Mouse (Mus musculus): Measurements from ENCODE around the gene Ano1. TPM values are rescaled to one million over a fixed set of nuclear protein-coding genes. Genes with fewer than 3 reads are reported as not detected.

Gene Ano1
- polyA plus RNA-seq, 2 experiments, result 1.4 to 1.5 TPM

DNA sequence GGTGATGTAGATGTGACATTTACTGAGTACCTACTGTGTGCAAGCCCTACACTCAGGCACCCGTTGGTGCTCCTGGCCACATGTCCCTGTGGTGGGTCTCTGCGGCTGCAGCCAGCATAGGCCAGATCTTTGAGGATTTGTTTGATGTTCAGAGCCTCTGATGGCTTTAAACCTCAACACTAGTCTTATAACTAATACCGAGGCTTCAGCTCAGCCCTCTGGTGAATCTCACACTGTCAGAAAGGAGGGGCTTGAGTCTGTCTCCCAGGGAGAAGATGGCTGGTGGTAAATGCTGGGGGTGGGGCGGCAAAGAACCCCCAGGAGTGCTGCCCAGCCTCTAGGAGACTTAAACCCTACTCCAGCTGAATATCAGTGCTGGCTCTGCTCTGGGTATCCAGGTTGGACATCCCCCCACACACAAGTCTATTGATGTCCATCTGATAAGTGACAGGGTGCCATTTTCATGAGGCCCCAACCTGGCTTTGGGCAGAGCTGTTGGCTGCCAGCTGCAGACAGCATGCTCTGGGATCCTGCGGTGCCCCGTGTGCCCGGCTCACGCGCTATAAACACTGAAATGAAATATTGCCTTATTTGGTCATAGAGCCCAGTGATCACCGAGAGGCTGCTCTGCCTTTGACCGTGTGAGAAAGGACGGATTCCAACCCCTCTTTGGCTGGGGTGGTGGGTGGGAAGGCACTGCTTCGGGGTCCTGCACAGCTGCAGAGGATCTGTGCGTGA, 1.3 kb upstream of the Ano1 start:
- ATAC-seq (ENCODE audit: insufficient read depth), result no peak
- no peak for DNase-seq (ENCODE audit: low read depth in 3 of 3, low spot score in 3 of 3)
- TF ChIP-seq EP300 (IDR thresholded peaks at IDR 0.05; ENCODE audit: low read depth) (no peak), CTCF (IDR thresholded peaks at IDR 0.05; ENCODE audit: low read depth) (no peak)
- H3K27me3 ChIP-seq (ENCODE audit: control insufficient read depth, insufficient read depth, low read length), result no peaks in the 10 kb centered on the region
- H3K9ac ChIP-seq (replicated peaks), result no peak overlapping the region
- H3K4me2 ChIP-seq (ENCODE audit: low read depth), result no peak overlapping the region
- H3K9me3 ChIP-seq (ENCODE audit: control insufficient read depth, low read length), result no peaks in the 10 kb centered on the region
- H3K4me3 ChIP-seq (ENCODE audit: insufficient read depth in 1 of 2, low read depth in 2 of 2, low read length in 2 of 2), result no peak overlapping the region
- H3K36me3 ChIP-seq (replicated peaks; ENCODE audit: control insufficient read depth, insufficient read depth, low read depth), result no peaks in the 10 kb centered on the region
- H3K27ac ChIP-seq, result no peak overlapping the region
- WGBS (ENCODE audit: insufficient replicate concordance), result 71% methylated on average over 14 of the region's 14 CpGs
- peaks cover 18 to 36% of the 10 kb centered on the region in 2 experiments for H3K4me1 ChIP-seq (replicated peaks; ENCODE audit: control insufficient read depth in 2 of 2, insufficient read depth in 2 of 2, low read length in 1 of 2)

DNA sequence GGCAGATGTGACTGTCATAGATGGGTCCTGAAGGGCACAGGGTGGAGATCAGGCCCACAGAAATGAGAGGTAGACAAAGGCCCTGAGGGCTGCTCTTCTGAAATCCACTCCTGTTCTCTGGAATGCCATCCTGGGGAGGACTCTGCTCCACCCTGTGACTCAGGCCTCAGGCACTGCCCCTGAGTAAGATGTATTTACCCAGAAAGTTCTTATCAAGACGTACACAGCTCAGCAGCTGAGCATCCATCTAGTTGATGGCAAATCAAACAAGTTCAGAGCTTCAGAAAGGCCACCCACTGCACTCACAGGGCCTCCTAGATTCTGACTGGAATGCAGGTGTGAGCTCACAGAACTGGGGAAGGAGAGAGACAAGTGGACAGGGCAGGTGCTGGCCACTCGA, 4.0 kb downstream of the Ano1 start:
- peak overlapping the region; percentile 52 for H3K4me2 ChIP-seq (ENCODE audit: low read depth)
- peak; percentile 52 to 69 (median 59) for DNase-seq (ENCODE audit: low read depth in 3 of 3, low spot score in 3 of 3)
- peaks cover 29 to 43% of the 10 kb centered on the region in 2 experiments for H3K4me1 ChIP-seq (replicated peaks; ENCODE audit: control insufficient read depth in 2 of 2, insufficient read depth in 2 of 2, low read length in 1 of 2)

DNA sequence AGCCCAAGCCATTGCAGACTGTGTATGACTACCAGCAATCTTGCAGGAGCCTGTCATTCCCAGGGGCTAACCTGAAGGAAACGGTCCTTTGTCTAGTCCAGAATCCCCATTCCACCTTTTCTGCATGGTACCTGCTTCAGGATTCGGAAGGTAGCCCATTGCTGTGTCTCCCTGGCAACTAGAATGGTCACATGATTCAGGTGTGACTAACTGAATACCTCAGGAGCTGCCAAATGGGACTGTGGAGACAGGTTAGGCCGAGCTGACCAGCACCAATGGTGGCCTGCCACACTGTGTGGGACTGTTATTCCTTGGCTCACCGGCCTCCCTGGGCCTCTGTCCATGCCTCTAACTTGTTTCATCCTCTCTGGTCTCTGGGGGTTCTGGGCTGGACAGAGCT, 5.3 kb downstream of the Ano1 start:
- Histone ChIP-seq H3K27ac (no peak overlapping the region), H3K36me3 (replicated peaks; ENCODE audit: control insufficient read depth, insufficient read depth, low read depth) (no peaks in the 10 kb centered on the region), H3K4me2 (ENCODE audit: low read depth) (no peak overlapping the region), H3K4me1 (replicated peaks; ENCODE audit: control insufficient read depth in 2 of 2, insufficient read depth in 2 of 2, low read length in 1 of 2) (peaks cover 29 to 40% of the 10 kb centered on the region in 2 experiments), H3K27me3 (ENCODE audit: control insufficient read depth, insufficient read depth, low read length) (no peaks in the 10 kb centered on the region), H3K9ac (replicated peaks) (no peak overlapping the region; the same call in 1 of the 2 replicates), H3K9me3 (ENCODE audit: control insufficient read depth, low read length) (no peaks in the 10 kb centered on the region), H3K4me3 (ENCODE audit: insufficient read depth in 1 of 2, low read depth in 2 of 2, low read length in 2 of 2) (no peak overlapping the region)
- no peak for TF ChIP-seq EP300 (IDR thresholded peaks at IDR 0.05; ENCODE audit: low read depth)
- no peak for TF ChIP-seq CTCF (IDR thresholded peaks at IDR 0.05; ENCODE audit: low read depth)
- ATAC-seq (ENCODE audit: insufficient read depth) (no peak), DNase-seq (ENCODE audit: low read depth in 3 of 3, low spot score in 3 of 3) (no peak)
- WGBS (ENCODE audit: insufficient replicate concordance), result 76% methylated on average over 4 of the region's 4 CpGs

More for the DNA sequence above, 4.0 kb downstream of the Ano1 start:
- Histone ChIP-seq H3K27ac (peak overlapping the region; percentile 90), H3K9ac (replicated peaks) (peak overlapping the region; percentile 59), H3K4me3 (ENCODE audit: insufficient read depth in 1 of 2, low read depth in 2 of 2, low read length in 2 of 2) (no peak overlapping the region), H3K27me3 (ENCODE audit: control insufficient read depth, insufficient read depth, low read length) (no peaks in the 10 kb centered on the region), H3K9me3 (ENCODE audit: control insufficient read depth, low read length) (no peaks in the 10 kb centered on the region), H3K36me3 (replicated peaks; ENCODE audit: control insufficient read depth, insufficient read depth, low read depth) (no peaks in the 10 kb centered on the region)
- ATAC-seq (ENCODE audit: insufficient read depth), result peak; percentile 92
- WGBS (ENCODE audit: insufficient replicate concordance), result 13% methylated on average over 2 of the region's 2 CpGs
- TF ChIP-seq CTCF (IDR thresholded peaks at IDR 0.05; ENCODE audit: low read depth), result no peak
- peak; percentile 61 for TF ChIP-seq EP300 (IDR thresholded peaks at IDR 0.05; ENCODE audit: low read depth)

DNA sequence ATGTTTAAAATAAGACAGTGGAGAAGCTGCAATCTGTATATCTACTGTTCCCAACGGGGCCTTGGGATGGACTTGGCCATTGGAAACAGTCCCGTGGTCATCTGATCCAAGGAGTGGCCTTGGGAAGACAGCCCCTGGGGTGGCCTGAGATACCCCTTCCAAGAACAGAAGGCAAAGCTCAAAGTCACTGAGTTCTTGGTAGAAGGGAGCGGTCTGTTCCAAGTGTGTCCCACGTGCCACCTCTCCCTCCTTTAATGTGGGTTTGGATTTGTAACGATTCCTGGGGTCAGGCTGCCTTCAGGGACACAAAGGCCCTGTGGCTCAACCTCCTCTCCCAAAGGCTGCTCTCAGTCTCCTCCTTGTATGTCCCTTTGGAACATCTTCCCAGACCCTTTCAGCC, 7.9 kb downstream of the Ano1 start:
- H3K9ac ChIP-seq (replicated peaks), result no peak overlapping the region
- H3K4me3 ChIP-seq (ENCODE audit: insufficient read depth in 1 of 2, low read depth in 2 of 2, low read length in 2 of 2), result no peak overlapping the region
- no peak for DNase-seq (ENCODE audit: low read depth in 3 of 3, low spot score in 3 of 3)
- H3K36me3 ChIP-seq (replicated peaks; ENCODE audit: control insufficient read depth, insufficient read depth, low read depth), result no peaks in the 10 kb centered on the region
- H3K4me2 ChIP-seq (ENCODE audit: low read depth), result no peak overlapping the region
- WGBS (ENCODE audit: insufficient replicate concordance), result 69% methylated on average over 5 of the region's 5 CpGs
- H3K27me3 ChIP-seq (ENCODE audit: control insufficient read depth, insufficient read depth, low read length), result no peaks in the 10 kb centered on the region
- TF ChIP-seq EP300 (IDR thresholded peaks at IDR 0.05; ENCODE audit: low read depth), result no peak
- no peak for TF ChIP-seq CTCF (IDR thresholded peaks at IDR 0.05; ENCODE audit: low read depth)
- H3K27ac ChIP-seq, result no peak overlapping the region
- peaks cover 30 to 35% of the 10 kb centered on the region in 2 experiments for H3K4me1 ChIP-seq (replicated peaks; ENCODE audit: control insufficient read depth in 2 of 2, insufficient read depth in 2 of 2, low read length in 1 of 2)
- no peaks in the 10 kb centered on the region for H3K9me3 ChIP-seq (ENCODE audit: control insufficient read depth, low read length)
- no peak for ATAC-seq (ENCODE audit: insufficient read depth)

DNA sequence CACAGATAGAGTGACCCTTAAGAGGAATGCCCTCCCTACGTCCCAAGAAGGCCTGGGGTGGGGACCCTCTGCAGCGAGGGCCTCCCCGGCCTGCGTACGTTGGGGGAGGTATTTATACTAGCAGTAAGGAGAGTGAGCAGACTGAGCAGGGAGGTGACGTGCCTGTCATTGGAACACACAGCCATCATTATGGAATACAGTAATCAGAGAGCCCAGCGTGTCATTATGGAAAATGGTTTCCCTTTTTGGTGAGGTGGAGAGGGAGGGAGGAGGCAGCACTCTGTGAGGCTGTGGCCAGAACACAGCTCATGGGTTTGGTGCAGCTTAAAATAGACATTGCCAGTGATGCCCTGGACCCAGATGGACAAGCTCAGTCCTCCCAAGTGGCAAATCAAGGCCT, 11.1 kb downstream of the Ano1 start:
- Histone ChIP-seq H3K4me1 (replicated peaks; ENCODE audit: control insufficient read depth in 2 of 2, insufficient read depth in 2 of 2, low read length in 1 of 2) (peaks cover 13 to 19% of the 10 kb centered on the region in 2 experiments), H3K36me3 (replicated peaks; ENCODE audit: control insufficient read depth, insufficient read depth, low read depth) (no peaks in the 10 kb centered on the region), H3K4me3 (ENCODE audit: insufficient read depth in 1 of 2, low read depth in 2 of 2, low read length in 2 of 2) (no peak overlapping the region), H3K9ac (replicated peaks) (no peak overlapping the region), H3K9me3 (ENCODE audit: control insufficient read depth, low read length) (no peaks in the 10 kb centered on the region), H3K4me2 (ENCODE audit: low read depth) (no peak overlapping the region), H3K27me3 (ENCODE audit: control insufficient read depth, insufficient read depth, low read length) (peaks cover 10% of the 10 kb centered on the region), H3K27ac (no peak overlapping the region; the same call in 1 of the 2 replicates)
- ATAC-seq (ENCODE audit: insufficient read depth) (no peak), DNase-seq (ENCODE audit: low read depth in 3 of 3, low spot score in 3 of 3) (no peak)
- 51% methylated on average over 7 of the region's 7 CpGs for WGBS (ENCODE audit: insufficient replicate concordance)
- TF ChIP-seq EP300 (IDR thresholded peaks at IDR 0.05; ENCODE audit: low read depth) (no peak), CTCF (IDR thresholded peaks at IDR 0.05; ENCODE audit: low read depth) (no peak)

Data from liver, embryonic 14.5 days (tissue).